Mouse (Mus musculus) heart, postnatal 36 days (tissue): ENCODE measurements at regions not wholly inside any gene's neighbourhood (a gene's known extent, or its start where the extent isn't known, plus 50 kb on each side); places are given as distances from the start of the nearest gene placed in this dataset.
"Not testable (repeated sequence)": the region's sequence is repeated elsewhere in the genome, so short reads cannot be mapped to it uniquely, and the experiment has no call there.

Experiments used
- DNase-seq, 2 experiments: peaks; one replicate each; pipeline ENCODE4 v3.0.0; 2021 to 2022
- intact Hi-C: fragments of 180-260 bp; cut with DNase I; formaldehyde crosslinking; loops from one replicate; pipeline ENCODE4 v1.15.1; 2025

DNA sequence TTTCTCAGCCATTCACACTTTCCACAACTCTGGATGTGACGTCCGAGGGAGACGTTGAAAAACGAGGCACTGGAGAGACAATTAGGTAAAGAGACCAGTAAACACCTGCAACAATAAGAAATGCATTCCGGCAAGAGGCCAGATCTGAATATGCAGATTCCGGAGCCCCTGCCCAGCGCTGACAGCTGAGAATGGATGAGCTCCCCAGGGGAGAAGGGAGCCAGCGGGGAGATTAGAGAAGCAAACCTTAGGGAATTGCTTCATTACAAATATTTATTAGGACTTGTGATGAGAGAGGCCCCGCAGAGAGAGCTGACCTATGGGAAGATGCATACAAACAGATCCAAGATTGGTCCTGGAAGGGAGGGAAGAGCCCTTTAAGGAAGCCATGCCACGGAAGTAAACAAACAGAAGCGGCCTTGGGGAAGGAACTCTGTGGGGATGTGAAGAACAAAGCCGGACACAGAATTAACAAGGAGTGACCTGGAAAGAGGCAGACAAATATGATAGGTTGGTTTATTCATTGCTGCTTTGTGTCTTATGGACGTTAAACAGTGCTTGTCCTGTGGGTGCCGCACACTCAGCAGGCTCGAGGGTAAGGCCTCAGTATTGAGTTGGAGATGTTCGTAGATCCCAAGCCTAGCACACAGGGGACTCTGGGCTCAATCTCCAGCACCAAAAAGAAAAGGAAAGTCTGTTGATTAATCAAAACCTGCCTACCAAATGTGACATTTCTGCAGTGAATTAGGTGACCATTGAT, 121.7 kb upstream of the Nebl start:
- intact Hi-C loops = loop anchor here (2.0 to 10.0 kb wide), 3 partner anchors 34 to 832 kb away; no protein-coding TSS in a partner anchor
- no peak for DNase-seq

DNA sequence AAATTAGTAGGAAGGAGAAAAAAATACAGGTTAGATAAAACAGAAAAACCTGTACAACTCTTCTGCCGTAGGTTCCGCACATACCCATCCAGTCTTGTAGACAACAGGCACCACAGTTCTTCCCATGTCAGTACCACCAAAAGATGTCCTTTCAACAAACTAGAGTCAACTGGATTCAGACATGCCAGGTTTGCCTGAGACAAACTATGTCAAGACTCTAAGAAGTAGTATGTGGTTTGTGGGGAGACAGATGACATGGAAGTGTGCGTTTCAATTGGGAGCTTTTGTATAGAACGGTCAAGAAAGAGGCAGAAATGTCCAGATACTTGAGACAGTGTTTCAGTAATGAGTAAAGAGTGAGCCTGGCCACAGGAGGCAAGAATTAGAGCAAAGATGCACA, 119.5 kb upstream of the Nebl start:
- DNase-seq = no peak
- intact Hi-C loops = loop anchor here (5.0 to 10.0 kb wide), 2 partner anchors 37 to 834 kb away; no protein-coding TSS in a partner anchor

DNA sequence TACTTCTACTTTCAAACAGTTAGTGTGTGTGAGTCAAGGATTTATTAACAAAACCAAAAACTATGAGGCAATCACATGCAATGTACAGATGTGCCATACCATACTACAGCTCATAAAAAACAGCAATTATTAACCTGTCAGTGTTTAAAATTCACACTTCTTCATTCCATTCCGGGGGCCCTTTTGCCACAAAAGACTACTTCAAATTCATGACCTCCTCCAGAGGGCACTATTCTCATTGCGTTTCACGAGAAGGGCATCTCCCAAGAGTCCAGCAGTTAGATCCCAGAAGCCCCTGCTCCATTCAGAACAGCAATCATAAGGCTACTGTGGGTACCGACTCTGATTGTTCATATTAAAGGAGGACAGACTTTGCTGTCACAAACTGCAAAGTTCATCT, 118.0 kb upstream of the Nebl start:
- intact Hi-C loops = loop anchor here (2.0 kb wide), 1 partner anchor 356 kb away; no protein-coding TSS in a partner anchor
- no peak for DNase-seq

DNA sequence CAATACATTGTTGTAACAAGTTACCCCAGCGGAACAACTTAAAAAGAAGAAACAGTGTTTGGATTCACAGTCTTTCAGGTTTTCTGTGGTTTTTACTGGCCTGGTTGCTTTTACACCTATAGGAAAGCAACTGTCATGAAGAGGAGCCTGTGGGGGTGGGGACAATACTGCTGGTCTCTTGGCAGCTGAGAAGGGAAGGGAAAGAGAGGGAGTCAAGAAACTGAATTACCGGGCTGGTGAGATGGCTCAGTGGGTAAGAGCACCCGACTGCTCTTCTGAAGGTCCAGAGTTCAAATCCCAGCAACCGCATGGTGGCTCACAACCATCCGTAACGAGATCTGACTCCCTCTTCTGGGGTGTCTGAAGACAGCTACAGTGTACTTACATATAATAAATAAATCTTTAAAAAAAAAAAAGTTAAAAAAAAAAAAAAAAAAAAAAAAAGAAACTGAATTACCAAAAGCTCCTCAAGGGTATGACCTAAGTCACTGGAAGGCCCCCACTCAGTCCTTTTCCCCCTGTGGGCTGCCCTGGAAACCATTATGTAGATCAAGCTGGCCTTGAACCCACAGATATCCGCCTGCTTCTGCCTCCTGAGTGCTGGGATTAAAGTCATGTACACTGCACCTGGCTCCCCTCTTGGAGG, 114.3 kb upstream of the Nebl start:
- DNase-seq, intact Hi-C loops: not testable (repeated sequence)

DNA sequence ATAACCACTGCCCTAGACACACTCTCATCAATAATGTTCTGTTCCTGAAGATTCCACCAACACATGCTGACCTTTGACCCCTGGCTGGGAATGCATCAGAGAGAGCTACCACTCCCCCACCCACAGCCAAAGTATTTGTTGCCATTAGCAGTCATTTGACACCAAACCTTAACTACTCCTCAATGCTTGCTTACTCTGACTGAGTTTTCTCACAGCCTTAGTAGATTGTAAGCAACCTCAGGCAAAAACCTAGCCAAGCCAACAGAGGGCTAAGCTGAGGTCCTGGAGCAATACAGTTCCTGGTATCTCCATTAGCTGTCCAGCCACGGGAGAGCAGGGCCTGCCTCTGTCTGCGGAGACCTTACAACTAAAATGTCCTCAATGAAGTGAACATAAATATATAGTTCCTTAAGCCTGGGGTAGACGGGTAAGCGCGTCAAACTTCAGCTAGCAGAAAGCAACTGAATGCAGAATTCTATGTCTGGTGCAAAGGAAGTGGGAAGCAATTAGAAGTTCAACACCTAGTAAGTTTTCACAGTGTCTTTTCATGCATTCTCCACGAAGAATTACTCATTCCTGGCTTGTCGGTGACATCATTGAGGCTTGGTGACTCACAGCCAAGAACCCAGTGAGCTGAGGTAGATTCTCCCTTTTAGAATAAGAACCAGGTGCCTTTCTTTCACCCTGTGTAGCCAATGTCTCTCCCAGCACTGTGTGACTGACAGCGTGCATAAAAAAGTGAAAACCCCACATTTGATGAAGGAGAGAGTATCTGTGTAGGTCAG, 113.6 kb upstream of the Nebl start:
- DNase-seq = no peak
- intact Hi-C loops = no loop called here

DNA sequence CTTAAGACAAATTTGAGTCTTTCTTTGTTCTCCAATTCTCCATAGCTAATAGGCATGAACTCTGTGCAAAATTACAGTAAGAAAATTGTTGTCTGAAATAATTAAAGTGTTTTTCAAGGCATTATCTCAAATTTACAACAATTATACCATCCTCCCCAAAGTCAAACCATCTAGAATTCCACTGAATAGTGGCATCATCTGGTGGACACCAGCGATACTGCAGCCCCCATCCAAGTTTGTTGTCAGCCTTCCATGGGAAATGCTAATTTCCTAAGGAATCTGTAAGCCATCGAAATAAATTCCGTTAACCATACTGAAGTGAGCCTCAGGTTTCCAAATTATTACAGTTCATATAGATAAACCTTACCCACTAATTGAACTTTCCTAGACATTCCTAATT, 110.7 kb upstream of the Nebl start:
- intact Hi-C loops = loop anchor here (2.0 kb wide), 2 partner anchors 197 to 419 kb away; no protein-coding TSS in a partner anchor
- DNase-seq = no peak

DNA sequence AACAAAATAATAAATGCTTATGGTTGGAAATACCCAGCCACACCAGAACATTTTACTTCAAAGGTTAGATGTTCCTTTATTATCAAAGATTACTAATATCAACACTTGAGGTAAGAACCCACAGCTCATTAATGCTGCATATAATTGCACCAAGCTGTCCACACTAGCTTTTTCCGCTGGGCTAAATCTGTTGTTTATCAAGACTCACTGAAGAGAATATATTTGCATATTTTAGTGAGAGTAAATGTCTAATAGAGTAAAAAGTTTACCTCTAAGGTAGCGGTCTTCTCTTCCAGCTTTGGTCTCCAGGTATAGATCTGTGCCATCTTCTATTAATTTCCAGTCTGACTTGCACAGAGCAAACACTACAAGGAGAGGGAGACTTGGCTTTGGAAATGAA, 110.3 kb upstream of the Nebl start:
- DNase-seq = no peak
- intact Hi-C loops = loop anchor here (2.0 kb wide), 1 partner anchor 419 kb away; no protein-coding TSS in a partner anchor

DNA sequence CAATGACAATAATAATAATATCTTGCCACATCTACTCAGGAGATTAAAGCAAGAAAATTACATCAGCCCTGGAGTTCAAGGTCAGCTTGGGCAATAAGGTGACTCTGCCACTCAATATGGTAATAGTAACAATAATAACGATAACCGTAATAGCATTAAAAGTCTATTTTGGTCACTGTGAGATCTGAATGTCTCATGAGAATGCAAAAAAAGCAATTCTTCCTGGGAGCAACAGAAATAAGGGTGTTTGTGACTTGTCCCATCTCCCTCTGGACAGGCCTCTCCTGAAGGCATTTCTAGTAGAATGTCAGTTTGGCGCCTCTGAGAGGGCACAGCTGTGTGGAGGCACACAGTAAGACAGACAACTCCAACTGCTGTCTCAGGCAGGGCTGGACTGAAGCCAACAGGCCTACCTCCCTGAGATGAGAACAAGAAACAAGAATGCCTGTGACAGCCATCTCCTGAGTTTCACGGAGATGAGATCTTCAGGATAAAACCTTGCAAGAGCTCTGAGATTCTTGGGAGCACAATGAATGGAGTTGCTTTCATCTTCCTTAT, 109.8 kb upstream of the Nebl start:
- DNase-seq = no peak
- intact Hi-C loops = loop anchor here (2.0 kb wide), 1 partner anchor 418 kb away; no protein-coding TSS in a partner anchor

DNA sequence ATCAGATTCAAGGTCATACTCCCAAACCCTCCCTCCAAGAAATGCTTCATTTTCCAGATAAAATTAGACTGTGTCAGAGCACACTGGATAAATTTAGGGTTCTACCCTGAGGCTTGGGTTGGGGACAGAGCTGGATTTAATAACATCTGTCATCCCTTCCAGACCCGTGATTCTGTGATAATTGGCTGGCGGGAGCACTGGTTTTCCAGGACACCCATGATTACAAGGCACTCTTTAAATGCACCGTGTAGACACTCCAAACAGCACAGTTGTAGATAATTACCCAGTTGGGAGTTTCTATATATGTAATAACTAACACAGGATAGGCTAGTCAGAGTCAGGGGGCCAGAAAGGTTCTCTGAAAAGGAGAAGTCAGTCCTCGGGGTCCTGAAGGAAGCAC, 108.4 kb upstream of the Nebl start:
- intact Hi-C loops = loop anchor here (2.0 to 5.0 kb wide), 2 partner anchors 97 to 417 kb away; no protein-coding TSS in a partner anchor
- no peak for DNase-seq

DNA sequence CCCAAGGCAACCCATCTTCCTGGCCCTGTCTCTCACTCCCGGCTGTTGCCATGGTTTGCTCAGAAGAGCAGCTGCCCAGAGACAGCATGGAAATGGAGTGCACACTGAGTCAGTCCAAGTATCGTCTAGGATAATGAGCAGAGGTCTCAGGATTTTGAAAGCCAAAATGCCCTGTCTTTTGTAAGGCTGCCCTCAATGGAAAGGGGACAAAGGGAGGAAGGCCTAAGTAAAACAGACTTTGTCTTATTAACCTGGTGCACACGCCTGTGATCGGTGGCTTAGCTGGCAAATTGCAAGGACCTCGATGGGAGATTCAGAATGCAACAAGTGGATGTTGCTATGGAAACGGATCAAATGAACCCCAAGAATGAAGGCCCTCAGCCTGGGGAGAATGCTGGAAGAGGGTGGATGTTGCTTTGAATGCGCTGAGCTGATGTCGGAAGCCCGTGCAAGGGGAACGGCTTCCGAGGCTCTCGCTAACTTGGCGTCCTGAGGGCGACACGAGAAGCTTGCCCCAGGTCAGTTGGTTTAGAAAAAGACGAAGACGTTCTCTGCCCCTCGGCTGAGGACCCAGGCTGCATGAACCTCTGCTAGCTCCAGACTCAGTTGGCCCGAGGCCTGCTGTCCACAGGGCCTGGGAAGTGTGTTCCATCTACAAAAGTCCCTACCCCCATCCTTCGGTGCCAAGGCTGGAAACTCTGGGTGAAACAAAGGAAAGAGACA, 107.8 kb upstream of the Nebl start:
- intact Hi-C loops = loop anchor here (5.0 kb wide), 1 partner anchor 97 kb away; no protein-coding TSS in a partner anchor
- no peak for DNase-seq

DNA sequence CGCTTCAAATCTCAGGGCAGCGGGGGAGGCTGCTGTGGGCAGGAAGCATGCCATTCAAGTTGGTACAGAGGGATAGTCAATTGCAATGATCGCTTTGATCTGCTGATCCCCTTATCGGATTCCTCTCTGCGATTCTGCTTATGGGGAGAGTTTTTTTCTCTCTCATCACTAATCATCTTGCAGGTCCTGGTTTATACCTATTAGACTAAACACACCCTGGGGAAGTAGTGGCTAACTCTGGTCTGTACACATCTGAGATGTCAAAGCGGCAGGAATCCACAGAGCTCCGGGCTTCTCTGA, 107.1 kb upstream of the Nebl start:
- intact Hi-C loops = loop anchor here (5.0 kb wide), 1 partner anchor 96 kb away; no protein-coding TSS in a partner anchor
- DNase-seq = no peak

DNA sequence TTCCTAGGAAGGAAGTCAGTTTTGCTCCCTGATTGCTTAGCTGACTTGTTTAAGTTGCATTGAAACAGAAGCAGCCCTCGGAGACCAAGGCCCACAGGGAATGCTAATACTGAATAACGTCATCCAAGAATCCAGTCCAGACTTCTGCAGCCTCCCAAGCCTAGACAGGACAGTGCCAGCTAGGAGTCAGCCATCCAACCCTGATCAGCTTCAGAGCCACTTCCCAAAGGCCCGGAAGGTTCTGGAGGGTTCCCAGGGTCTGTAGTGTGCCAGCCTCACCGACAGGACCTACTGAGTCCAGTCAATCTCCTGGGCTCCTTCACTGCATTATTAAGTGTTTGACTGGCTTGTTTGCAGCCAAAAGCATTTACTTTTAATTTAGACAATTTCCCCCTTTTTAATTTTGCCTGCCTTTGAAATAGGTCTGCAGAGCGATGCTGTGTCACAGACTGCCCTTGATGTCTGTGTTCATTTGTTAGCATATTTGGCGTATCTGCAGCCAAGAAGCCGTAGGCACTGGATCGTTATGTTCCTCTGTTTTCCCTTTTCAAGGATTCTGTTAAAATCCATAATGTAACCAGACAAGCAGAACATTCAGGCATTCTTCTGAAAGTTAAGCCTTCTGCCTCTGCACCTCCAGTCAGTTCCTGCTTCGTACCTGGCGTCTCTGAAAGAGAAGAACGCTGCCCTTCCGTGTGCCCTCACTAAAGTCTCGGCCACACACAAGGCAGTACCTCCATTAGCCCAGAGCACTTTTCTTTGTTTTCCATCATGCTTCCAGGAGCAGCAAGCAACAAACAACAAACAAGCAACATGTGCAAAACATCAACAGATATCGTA, 106.5 kb upstream of the Nebl start:
- intact Hi-C loops = loop anchor here (5.0 kb wide), 1 partner anchor 95 kb away; no protein-coding TSS in a partner anchor
- no peak for DNase-seq

DNA sequence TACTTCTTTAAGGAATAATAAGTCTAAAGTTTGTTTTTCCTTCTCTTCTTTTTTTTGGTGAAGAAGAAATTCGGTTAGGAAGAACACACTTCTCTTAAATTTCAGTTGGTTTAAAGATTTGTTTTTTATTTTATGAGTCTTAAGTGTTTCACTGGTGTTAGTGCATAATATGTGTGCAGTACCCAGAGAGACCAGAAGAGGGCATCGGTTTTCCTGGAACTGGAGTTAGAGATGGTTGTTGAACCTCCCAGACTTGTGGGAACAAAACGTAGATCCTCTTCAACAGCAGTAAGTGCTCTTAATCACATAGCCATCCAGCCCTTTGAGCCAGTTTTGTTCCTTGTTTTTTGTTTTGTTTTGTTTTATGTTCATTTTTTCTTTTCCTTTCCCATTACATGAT, 101.5 kb upstream of the Nebl start:
- no peak for DNase-seq
- intact Hi-C loops = no loop called here

DNA sequence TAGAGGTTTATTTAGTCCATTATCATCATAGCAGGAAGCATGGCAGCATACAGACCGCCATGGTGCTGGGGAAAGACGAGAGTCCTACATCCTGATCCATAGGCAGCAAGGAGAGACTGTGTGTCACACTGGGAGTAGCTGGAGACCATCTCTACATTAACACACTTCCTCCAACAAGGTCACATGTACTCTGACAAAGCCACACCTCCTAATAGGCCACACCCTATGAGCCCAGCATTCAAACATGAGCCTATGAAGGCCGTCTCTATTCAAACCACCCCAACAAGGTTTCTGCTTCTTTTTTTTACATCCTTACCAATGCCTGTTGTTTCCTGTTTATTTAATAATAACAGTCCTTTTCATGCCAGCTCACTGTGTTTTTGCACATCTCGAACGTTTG, 99.0 kb upstream of the Nebl start:
- intact Hi-C loops = no loop called here
- no peak for DNase-seq

DNA sequence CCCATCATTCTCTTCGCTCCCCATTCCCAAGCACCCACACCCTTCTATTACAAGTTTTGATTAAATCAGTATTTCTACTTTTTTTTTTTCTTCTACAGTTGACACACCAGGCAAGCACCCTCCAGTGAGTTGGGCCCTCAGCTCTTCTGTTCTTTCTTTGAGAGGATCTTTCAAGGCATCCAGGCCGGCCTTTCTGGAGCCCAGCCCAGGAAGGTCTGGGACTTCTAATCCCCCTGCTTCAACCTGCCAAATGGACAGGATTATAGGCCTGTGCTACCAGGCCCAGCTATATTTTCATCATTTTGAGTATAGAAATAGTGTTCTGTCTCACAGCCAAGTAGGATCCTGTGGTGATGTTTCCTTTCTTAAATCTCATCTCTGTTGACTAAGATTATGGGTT, 94.0 kb upstream of the Nebl start:
- no peak for DNase-seq
- intact Hi-C loops = no loop called here

DNA sequence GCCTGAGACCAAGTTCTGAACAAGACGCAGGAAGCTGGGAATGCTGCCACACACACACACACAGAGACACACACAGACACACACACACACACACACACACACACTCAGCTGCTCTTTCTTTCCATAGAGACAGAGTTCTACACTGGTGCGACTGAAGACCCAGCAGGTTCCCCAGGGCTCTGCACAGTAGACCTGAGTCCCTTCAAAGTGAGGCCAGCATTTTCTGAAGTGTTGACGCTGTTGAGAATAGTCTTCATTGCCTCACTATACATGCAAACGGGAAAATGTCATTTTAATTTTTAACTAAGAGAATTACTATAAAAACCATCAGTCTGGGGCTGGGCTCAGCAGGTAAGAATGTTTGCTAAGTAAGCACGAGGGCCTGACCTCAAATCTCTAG, 92.9 kb upstream of the Nebl start:
- intact Hi-C loops = no loop called here
- no peak for DNase-seq

DNA sequence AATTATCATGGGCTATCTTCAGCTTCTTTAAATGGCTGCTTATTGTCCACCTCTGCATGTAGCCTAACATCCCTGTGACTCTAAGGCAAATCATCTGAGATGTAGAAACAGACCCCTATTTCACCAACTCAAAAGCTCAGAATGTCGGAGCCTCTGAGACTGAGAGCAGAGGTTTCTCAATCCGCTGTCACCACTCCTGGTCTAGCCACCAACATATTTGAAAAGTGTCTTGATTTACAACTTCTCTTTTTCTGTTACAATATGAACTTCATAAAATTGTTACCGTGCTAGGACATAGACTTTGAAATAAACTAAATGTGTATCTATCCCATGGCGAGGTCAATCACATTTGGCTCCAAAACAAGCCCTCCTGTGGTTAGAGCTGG, 91.3 kb upstream of the Nebl start:
- intact Hi-C loops = no loop called here
- no peak for DNase-seq

DNA sequence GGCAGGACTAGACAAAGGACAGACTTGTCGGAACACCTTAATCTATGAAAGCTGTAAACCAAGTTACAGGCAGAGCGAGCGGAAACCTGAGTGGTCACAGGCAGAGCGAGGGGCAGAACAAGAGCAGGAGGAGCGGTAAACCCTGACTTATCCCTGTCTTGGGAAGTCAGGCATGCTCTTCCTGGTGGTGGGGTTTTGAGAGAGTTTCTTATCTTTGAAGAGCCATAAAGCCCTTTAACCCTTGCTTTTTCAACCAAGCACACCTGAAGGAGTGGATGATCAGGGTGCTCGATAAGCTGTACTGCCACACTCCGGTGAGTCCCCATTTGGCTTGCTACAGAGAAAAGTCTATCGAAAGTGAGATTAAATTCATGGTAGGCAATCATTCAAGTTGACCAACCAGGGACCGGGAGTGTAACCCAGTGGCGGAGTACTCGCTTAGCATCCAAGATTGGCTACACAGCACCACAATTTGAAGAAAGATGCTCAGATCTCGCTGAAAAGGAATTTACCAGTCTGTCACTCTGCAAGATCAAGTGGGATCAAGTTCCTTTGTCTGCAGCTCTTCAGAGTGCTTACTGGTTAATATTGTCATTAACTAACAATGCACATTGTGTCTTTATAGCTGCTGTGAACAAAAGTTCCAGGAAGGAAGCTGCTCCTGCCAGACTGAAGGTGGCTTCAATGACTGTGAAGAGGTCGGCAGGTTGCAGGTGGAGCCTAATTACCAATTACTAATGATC, 90.8 kb upstream of the Nebl start:
- no peak for DNase-seq
- intact Hi-C loops = no loop called here
